Mouse (Mus musculus) urinary bladder, postnatal 0 days (tissue): ENCODE results near the gene 1700080O16Rik. TPM values are rescaled to one million over a fixed set of nuclear protein-coding genes. Genes with fewer than 3 reads are reported as not detected.

Source experiments
- polyA plus RNA-seq: library from polyadenylated mRNA; unstranded; fragments of >200 nt; fragmentation: Nextera tagmentation; extraction: Ambion mirVana; gene quantifications from 2 replicates; pipeline ENCODE4 v1.2.1, GENCODE M21; 2015

1700080O16Rik gene
- polyA plus RNA-seq: 0.22 TPM in 1 of 2 replicates, not detected in the other

GRCm38 (mm10) chrX:51972672-51973071 lies at the start of gene 1700080O16Rik:
TSS of gene 1700080O16Rik (minus strand) at chrX:51972772.

Other genes with a start within 250 kb of the 1700080O16Rik start
- not detected in 2 replicates for gene Usp26, start 171.5 kb downstream of the 1700080O16Rik start, polyA plus RNA-seq
- gene Gpc4, start 192.5 kb upstream of the 1700080O16Rik start, polyA plus RNA-seq: 77.7 and 108 TPM in 2 replicates